Mouse (Mus musculus): Measurements from ENCODE around the gene Gsdmc3. TPM values are rescaled to one million over a fixed set of nuclear protein-coding genes. Genes with fewer than 3 reads are reported as not detected.
"Not testable (repeated sequence)": the region's sequence is repeated elsewhere in the genome, so short reads cannot be mapped to it uniquely, and the experiment has no call there.

Gsdmc3 gene
- not detected for total RNA-seq (2022)

GRCm38 (mm10) chr15:63878458-63878857 lies at the start of gene Gsdmc3:
TSS of gene Gsdmc3 (minus strand) at chr15:63878558.
- not testable (repeated sequence) for DNase-seq (ENCODE audit: low spot score in 2 of 2)

- DNase-seq (ENCODE audit: low spot score in 2 of 2) = no peak
These were observed 47.8 kb upstream of the Gsdmc3 start for GRCm38 (mm10) chr15:63926201-63926600.

- no peak for DNase-seq (ENCODE audit: low spot score in 2 of 2)
These were observed 46.1 kb upstream of the Gsdmc3 start for GRCm38 (mm10) chr15:63924484-63924883.

- DNase-seq (ENCODE audit: low spot score in 2 of 2) = not testable (repeated sequence)
These were observed 43.3 kb upstream of the Gsdmc3 start for GRCm38 (mm10) chr15:63921618-63922017.

GRCm38 (mm10) chr15:63919728-63920127 lies 41.4 kb upstream of the Gsdmc3 start:
- DNase-seq (ENCODE audit: low spot score in 2 of 2) = not testable (repeated sequence)

- not testable (repeated sequence) for DNase-seq (ENCODE audit: low spot score in 2 of 2)
These were observed 38.2 kb upstream of the Gsdmc3 start for GRCm38 (mm10) chr15:63916584-63916983.

GRCm38 (mm10) chr15:63912197-63912596 lies 33.8 kb upstream of the Gsdmc3 start, which contains the start of gene Gsdmc4:
TSS of gene Gsdmc4 (minus strand) at chr15:63912297.
- DNase-seq (ENCODE audit: low spot score in 2 of 2) = not testable (repeated sequence)

- DNase-seq (ENCODE audit: low spot score in 2 of 2) = not testable (repeated sequence)
These were observed 31.5 kb upstream of the Gsdmc3 start for GRCm38 (mm10) chr15:63909896-63910295.

GRCm38 (mm10) chr15:63895560-63896353 lies 17.4 kb upstream of the Gsdmc3 start:
- peak in 1 of 2 experiments; percentile 10 for DNase-seq (ENCODE audit: low spot score in 2 of 2)

- DNase-seq (ENCODE audit: low spot score in 2 of 2) = not testable (repeated sequence)
These were observed 10.1 kb upstream of the Gsdmc3 start for GRCm38 (mm10) chr15:63888440-63888839.

GRCm38 (mm10) chr15:63887949-63888348 lies 9.6 kb upstream of the Gsdmc3 start:
- DNase-seq (ENCODE audit: low spot score in 2 of 2) = not testable (repeated sequence)

GRCm38 (mm10) chr15:63876160-63876559 lies 2.2 kb downstream of the Gsdmc3 start:
- not testable (repeated sequence) for DNase-seq (ENCODE audit: low spot score in 2 of 2)

GRCm38 (mm10) chr15:63861965-63862364 lies 16.4 kb downstream of the Gsdmc3 start:
- not testable (repeated sequence) for DNase-seq (ENCODE audit: low spot score in 2 of 2)

Other genes starting within 250 kb of the Gsdmc3 start
- gene Gsdmc2, start 33.4 kb downstream of the Gsdmc3 start, total RNA-seq (2022) = not detected
- gene Gsdmc4, start 33.7 kb upstream of the Gsdmc3 start, total RNA-seq (2022) = under 1 TPM in 1 of 4 experiments, not detected in 3; 0.17 TPM
- 100 to 1,000 TPM; 171 to 186 (median 181) TPM for gene Fam49b, start 181.9 kb upstream of the Gsdmc3 start, total RNA-seq (2022)

All from left cerebral cortex, adult 8-10 months (tissue).